Mouse (Mus musculus) right cerebral cortex, postnatal 14 days (tissue): Measurements from ENCODE around the gene Rspo3.

Experiments used
- DNase-seq: peaks from one replicate; pipeline ENCODE4 v3.0.0; 2022

Gene Rspo3

GRCm38 (mm10) chr10:29432935-29433453 is 102.7 kb downstream of the Rspo3 start:
- DNase-seq = no peak

- no peak for DNase-seq
Observed at GRCm38 (mm10) chr10:29426660-29427059, 109.0 kb downstream of the Rspo3 start.

GRCm38 (mm10) chr10:29424571-29424970 is 111.1 kb downstream of the Rspo3 start:
- DNase-seq = no peak

- DNase-seq = no peak
Observed at GRCm38 (mm10) chr10:29414361-29414760, 121.3 kb downstream of the Rspo3 start.

DNA sequence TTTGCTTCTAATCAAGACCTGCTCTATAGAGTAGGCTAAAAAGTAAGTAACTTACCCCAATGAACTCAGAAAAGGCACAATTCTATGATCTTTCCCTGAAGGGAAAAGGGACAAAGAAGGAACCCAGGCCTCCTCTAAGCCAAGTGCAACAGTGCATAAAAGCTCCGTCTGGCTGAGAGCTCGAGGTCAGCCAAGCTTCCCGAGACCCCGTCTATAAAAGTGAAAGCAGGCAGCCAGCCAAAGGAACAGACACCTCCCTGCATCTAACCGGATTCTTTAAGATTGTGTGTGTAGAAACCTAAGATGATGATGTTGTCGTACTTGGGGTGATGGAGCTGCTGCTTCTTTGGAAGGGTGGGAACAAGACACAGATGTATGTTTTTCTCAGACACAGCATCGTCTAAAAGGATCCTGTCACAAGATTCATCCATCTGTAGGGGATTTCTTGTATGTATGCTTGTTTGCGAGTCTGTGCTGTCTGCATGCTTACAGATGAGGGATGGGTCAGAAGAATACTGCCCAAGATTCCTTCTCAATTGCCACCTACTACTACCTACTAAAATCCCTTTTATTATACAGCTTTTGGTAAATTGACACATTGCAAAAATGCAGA is 132.9 kb downstream of the Rspo3 start:
- no peak for DNase-seq
